In the genomic region with DNA sequence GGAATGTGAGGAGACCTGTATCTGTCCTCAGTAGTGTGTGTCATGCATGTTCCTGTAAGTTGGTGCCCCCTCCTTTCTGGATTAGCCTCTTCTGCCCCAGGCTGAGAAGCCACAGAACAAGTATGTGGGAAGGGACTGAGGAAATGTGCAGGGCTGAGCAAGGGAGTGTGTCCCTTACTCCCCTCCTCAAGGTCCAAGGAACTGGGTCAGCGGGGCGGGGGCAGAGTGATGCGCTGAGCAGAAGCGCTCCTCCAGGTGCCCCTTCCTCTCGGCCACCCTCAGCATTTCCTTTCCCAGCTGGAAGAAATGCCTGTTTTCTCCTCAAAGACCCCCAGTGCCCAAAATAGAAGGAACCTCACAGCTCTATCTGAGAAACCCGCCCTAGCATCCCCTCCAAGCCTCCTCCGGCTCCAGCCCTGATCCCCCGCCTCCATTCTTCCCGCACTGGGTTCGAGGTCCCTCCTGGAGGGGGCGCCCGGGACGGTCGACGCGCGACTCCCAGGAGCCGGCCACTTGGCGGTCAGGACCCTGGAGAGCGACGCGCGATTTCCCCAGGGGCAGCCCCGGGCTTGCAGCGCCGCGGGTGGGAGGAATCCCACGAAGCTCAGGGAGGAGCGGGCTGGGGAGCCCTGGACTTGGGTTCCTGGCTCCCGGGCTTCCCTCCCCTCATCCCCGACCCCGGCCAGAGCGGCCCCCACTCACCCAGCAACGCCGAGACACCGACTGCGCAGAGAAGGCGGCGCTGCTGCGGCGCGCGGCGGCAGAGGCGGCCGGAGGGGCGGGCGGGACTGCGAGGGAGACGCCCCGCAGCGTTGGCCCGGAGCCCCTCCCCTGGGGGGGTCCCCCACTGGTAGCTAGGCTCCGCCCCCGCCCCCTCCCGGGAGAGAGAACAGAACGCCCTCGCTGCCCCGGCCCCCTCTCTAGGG, we compare ENCODE assay signal across 8 mouse cellular contexts. TPM values are rescaled to one million over a fixed set of nuclear protein-coding genes. Genes with fewer than 3 reads are reported as not detected.
DNase-seq lines count a peak whose midpoint lies in the region; ATAC-seq and TF ChIP-seq lines count a peak whose summit lies in the region.

No protein-coding gene starts in this region.

- peak; percentile 77 to 87 for DNase-seq in layer of hippocampus, adult 18-20 months (ENCODE audit: low spot score in 2 of 2)
- no peak for DNase-seq in layer of hippocampus, adult 9-10 months (ENCODE audit: low spot score)
- DNase-seq in embryo, embryonic 10.5 days (ENCODE audit: low spot score): peak; percentile 81
- peak; percentile 81 for DNase-seq in kidney, postnatal 14 days
- peak; percentile 91 for DNase-seq in lung, embryonic 14.5 days
- DNase-seq in thymus, postnatal 14 days: peak; percentile 82

- peak overlapping the region; percentile 44 for H3K4me3 ChIP-seq in heart, embryonic 15.5 days
- peak overlapping the region; percentile 38 for H3K4me3 ChIP-seq in lung, embryonic 14.5 days (ENCODE audit: low read depth, low read length)
- peak overlapping the region; percentile 57 for H3K4me3 ChIP-seq in neural tube, embryonic 15.5 days (replicated peaks)

- peaks cover 87% of the 10 kb centered on the region for H3K27me3 ChIP-seq in heart, embryonic 15.5 days
- H3K27me3 ChIP-seq in lung, embryonic 14.5 days (ENCODE audit: insufficient read depth, low read length): peaks cover 46% of the 10 kb centered on the region
- H3K27me3 ChIP-seq in neural tube, embryonic 15.5 days (replicated peaks): peaks cover 26% of the 10 kb centered on the region

- no peak overlapping the region for H3K9ac ChIP-seq in heart, embryonic 15.5 days
- H3K9ac ChIP-seq in lung, embryonic 14.5 days: no peak overlapping the region
- H3K9ac ChIP-seq in neural tube, embryonic 15.5 days (replicated peaks): peak overlapping the region; percentile 69

- H3K4me2 ChIP-seq in heart, embryonic 15.5 days: peak overlapping the region; percentile 74
- H3K4me2 ChIP-seq in lung, embryonic 14.5 days: peak overlapping the region; percentile 88
- peak overlapping the region; percentile 93 for H3K4me2 ChIP-seq in neural tube, embryonic 15.5 days

- H3K4me1 ChIP-seq in heart, embryonic 15.5 days (replicated peaks): peaks cover 25% of the 10 kb centered on the region
- peaks cover 2% of the 10 kb centered on the region; the same call in 1 of the 2 replicates for H3K4me1 ChIP-seq in lung, embryonic 14.5 days (ENCODE audit: insufficient read depth)
- H3K4me1 ChIP-seq in neural tube, embryonic 15.5 days: peaks cover 41% of the 10 kb centered on the region

- H3K36me3 ChIP-seq in heart, embryonic 15.5 days: no peaks in the 10 kb centered on the region
- no peaks in the 10 kb centered on the region for H3K36me3 ChIP-seq in lung, embryonic 14.5 days (ENCODE audit: insufficient read depth)
- no peaks in the 10 kb centered on the region for H3K36me3 ChIP-seq in neural tube, embryonic 15.5 days

- H3K9me3 ChIP-seq in heart, embryonic 15.5 days (replicated peaks): no peaks in the 10 kb centered on the region
- no peaks in the 10 kb centered on the region for H3K9me3 ChIP-seq in lung, embryonic 14.5 days (ENCODE audit: low read depth, low read length)
- no peaks in the 10 kb centered on the region for H3K9me3 ChIP-seq in neural tube, embryonic 15.5 days (replicated peaks)

- TF ChIP-seq CTCF in lung, embryonic 14.5 days (IDR thresholded peaks at IDR 0.05; ENCODE audit: low read depth): peak; percentile 59

- peak; percentile 58 for ATAC-seq in heart, embryonic 15.5 days (replicated peaks; ENCODE audit: insufficient number of reproducible peaks, insufficient read depth, low FRiP score, low read depth)
- ATAC-seq in lung, embryonic 14.5 days (ENCODE audit: insufficient read depth): peak; percentile 35
- peak; percentile 63 for ATAC-seq in neural tube, embryonic 15.5 days (ENCODE audit: low FRiP score)

- H3K27ac ChIP-seq in heart, embryonic 15.5 days: no peak overlapping the region
- H3K27ac ChIP-seq in lung, embryonic 14.5 days (ENCODE audit: low read depth): no peak overlapping the region
- H3K27ac ChIP-seq in neural tube, embryonic 15.5 days (replicated peaks): peak overlapping the region; percentile 65

- 3% methylated on average over 53 of the region's 59 CpGs for WGBS in heart, embryonic 15.5 days
- 1% methylated on average over 59 of the region's 59 CpGs for WGBS in lung, embryonic 14.5 days
- 2% methylated on average over 59 of the region's 59 CpGs for WGBS in neural tube, embryonic 15.5 days

RNA-seq across cellular contexts. Expression of a gene that starts 1.1 kb away (rescaled TPM):
- total RNA-seq in layer of hippocampus, adult 18-20 months (2021): 1,000 to 10,000 TPM; 2,309 to 2,704 TPM
- polyA plus RNA-seq in heart, embryonic 15.5 days (2015; fragmentation: Nextera tagmentation; extraction: Ambion mirVana): 0.68 and 1.2 TPM in 2 replicates
- 0.92 and 1.7 TPM in 2 replicates for polyA plus RNA-seq in lung, embryonic 14.5 days (2014; fragmentation: Nextera tagmentation; extraction: Ambion mirVana)
- 129 and 143 TPM in 2 replicates for polyA plus RNA-seq in neural tube, embryonic 15.5 days (2015; fragmentation: Nextera tagmentation; extraction: Ambion mirVana)

RNA-seq across cellular contexts. Expression of a gene that starts 15.4 kb away (rescaled TPM):
- not detected for total RNA-seq in layer of hippocampus, adult 18-20 months (2021)
- 0.35 and 1.6 TPM in 2 replicates for polyA plus RNA-seq in heart, embryonic 15.5 days (2015; fragmentation: Nextera tagmentation; extraction: Ambion mirVana)
- 11.9 and 13.1 TPM in 2 replicates for polyA plus RNA-seq in lung, embryonic 14.5 days (2014; fragmentation: Nextera tagmentation; extraction: Ambion mirVana)
- 3.3 TPM in 1 of 2 replicates, not detected in the other for polyA plus RNA-seq in neural tube, embryonic 15.5 days (2015; fragmentation: Nextera tagmentation; extraction: Ambion mirVana)

RNA-seq across cellular contexts. Expression of a gene that starts 16.0 kb away (rescaled TPM):
- total RNA-seq in layer of hippocampus, adult 18-20 months (2021): 10 to 100 TPM; 75.5 to 84.2 TPM
- polyA plus RNA-seq in heart, embryonic 15.5 days (2015; fragmentation: Nextera tagmentation; extraction: Ambion mirVana): 12.2 and 12.3 TPM in 2 replicates
- 2.1 and 2.2 TPM in 2 replicates for polyA plus RNA-seq in lung, embryonic 14.5 days (2014; fragmentation: Nextera tagmentation; extraction: Ambion mirVana)
- 27.0 and 34.9 TPM in 2 replicates for polyA plus RNA-seq in neural tube, embryonic 15.5 days (2015; fragmentation: Nextera tagmentation; extraction: Ambion mirVana)

Comparison
In these comparisons a context has a peak if more than half of its experiments do, and no peak if none do; other contexts are left out.
1. RNA of a gene that starts 1.1 kb away (polyA plus RNA-seq): 129 to 143 TPM in neural tube, embryonic 15.5 days; 0.92 to 1.7 TPM in lung, embryonic 14.5 days and 0.68 to 1.2 TPM in heart, embryonic 15.5 days; every median in the first group is over 10 times any median in the second.
2. Peak in every context shown above with its lines, with median percentiles within 50 percentile points of each other: ATAC-seq, H3K4me2 ChIP-seq and H3K4me3 ChIP-seq.